8 mouse cellular contexts compared by ENCODE assay signal in the genomic region with DNA sequence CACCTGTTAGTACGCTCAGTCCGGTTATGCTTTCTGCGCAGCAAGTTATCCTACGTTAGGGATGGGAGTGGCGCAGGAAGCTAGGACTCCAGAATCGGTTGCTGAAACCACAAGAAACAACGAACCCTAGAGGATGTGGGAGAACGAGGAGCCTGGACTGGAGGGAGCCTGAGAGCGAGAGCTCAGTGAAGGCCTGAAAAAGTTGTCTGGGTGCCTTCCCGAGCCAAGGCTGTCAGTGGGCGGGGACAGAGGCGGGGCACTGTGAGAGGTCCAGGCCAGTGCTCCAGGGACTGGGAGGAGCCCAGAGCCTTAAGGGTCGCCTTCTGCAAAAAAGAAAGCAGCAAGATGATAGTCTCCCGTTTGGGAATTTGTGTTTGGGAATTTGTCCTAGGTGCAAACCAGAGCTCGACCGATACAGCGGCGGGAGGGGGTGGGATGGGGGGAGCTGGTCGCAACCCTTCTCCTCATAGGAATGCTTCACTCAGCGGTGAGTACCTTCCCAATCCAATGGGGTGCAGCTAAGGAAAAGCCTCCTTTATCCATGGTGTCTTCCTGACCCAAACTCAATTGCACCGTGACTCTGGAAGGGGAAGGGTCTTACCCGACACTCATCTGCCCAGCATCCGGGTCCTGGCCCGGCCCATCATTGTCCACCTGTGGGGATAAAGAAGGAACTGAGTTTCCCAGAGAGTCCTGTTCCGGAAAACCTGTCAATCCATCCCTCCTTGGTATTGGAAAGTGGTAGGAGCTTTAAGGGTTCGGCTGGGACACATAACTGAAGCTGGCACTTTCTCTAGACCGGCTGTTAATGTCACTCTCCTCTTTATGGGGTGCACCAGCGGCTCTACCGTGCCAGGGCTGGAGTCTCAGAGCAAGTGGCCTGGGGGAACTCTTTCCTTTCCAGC.
DNase-seq lines count a peak whose midpoint lies in the region; ATAC-seq lines count a peak whose summit lies in the region.

No protein-coding gene starts in this region.

- peak overlapping the region; percentile 62 for H3K4me2 ChIP-seq in forebrain, embryonic 12.5 days

- 0 out of 2 replicates have a peak, but pooled peaks cover 1% of the 10 kb centered on the region for H3K9me3 ChIP-seq in forebrain, embryonic 12.5 days
- no peaks in the 10 kb centered on the region for H3K9me3 ChIP-seq in midbrain, embryonic 10.5 days (replicated peaks)

- DNase-seq in cerebellum, postnatal 10 days = peak; percentile 27 to 49
- DNase-seq in cerebellum, adult 8-10 months = no peak
- peak; percentile 48 for DNase-seq in heart, postnatal 14 days
- DNase-seq in kidney, postnatal 36 days = peak; percentile 49 to 78
- DNase-seq in midbrain, embryonic 10.5 days (ENCODE audit: low spot score) = peak; percentile 58
- DNase-seq in testis, postnatal 10 days (ENCODE audit: low spot score) = peak; percentile 82
- no peak for DNase-seq in layer of hippocampus, adult 9-10 months (ENCODE audit: low spot score)

- ATAC-seq in forebrain, embryonic 12.5 days (ENCODE audit: low FRiP score) = peak; percentile 71; the same call in 1 of the 2 replicates

- H3K36me3 ChIP-seq in forebrain, embryonic 12.5 days (replicated peaks) = no peaks in the 10 kb centered on the region
- no peaks in the 10 kb centered on the region for H3K36me3 ChIP-seq in midbrain, embryonic 10.5 days

- intact Hi-C loops in heart, postnatal 14 days (cut with DNase I) = no loop called here

- 4% methylated on average over 29 of the region's 29 CpGs for WGBS in forebrain, embryonic 12.5 days
- WGBS in midbrain, embryonic 10.5 days = 5% methylated on average over 29 of the region's 29 CpGs

- peaks cover 14% of the 10 kb centered on the region for H3K4me1 ChIP-seq in forebrain, embryonic 12.5 days
- peaks cover 17% of the 10 kb centered on the region for H3K4me1 ChIP-seq in midbrain, embryonic 10.5 days

- H3K4me3 ChIP-seq in forebrain, embryonic 12.5 days (replicated peaks) = peak overlapping the region; percentile 36
- peak overlapping the region; percentile 58 for H3K4me3 ChIP-seq in midbrain, embryonic 10.5 days

- H3K27ac ChIP-seq in forebrain, embryonic 12.5 days = no peak overlapping the region
- 0 out of 2 replicates have a peak overlapping the region, but pooled peaks have one; percentile 49 for H3K27ac ChIP-seq in midbrain, embryonic 10.5 days (replicated peaks)

- peak overlapping the region; percentile 25; the same call in 1 of the 2 replicates for H3K9ac ChIP-seq in forebrain, embryonic 12.5 days

- H3K27me3 ChIP-seq in forebrain, embryonic 12.5 days = peaks cover 34% of the 10 kb centered on the region
- peaks cover 34% of the 10 kb centered on the region for H3K27me3 ChIP-seq in midbrain, embryonic 10.5 days (ENCODE audit: low read depth, poor library complexity, severe bottlenecking)

Comparison
In these comparisons a context has a peak if more than half of its experiments do, and no peak if none do; other contexts are left out.
1. DNase-seq: peak in cerebellum, postnatal 10 days (2 of 2), heart, postnatal 14 days (2 of 2), kidney, postnatal 36 days (2 of 2), midbrain, embryonic 10.5 days (single experiment) and testis, postnatal 10 days (single experiment); none in cerebellum, adult 8-10 months (single experiment) and layer of hippocampus, adult 9-10 months (single experiment).